Mouse (Mus musculus) small intestine, adult 2 months (tissue): ENCODE measurements around the gene Rxfp4.

ENCODE experiments used
- CTCF ChIP-seq: fragments of 200-500 bp; IDR thresholded peaks from 2 replicates; pipeline ENCODE4 v1.5.1; 2012; ENCODE audit warnings: low read depth, mild to moderate bottlenecking, control low read depth, inconsistent platforms, low read length, moderate library complexity, mixed read lengths; ENCODE audit not compliant: insufficient replicate concordance, insufficient read length; ENCODE audit errors: extremely low read depth
- POLR2A ChIP-seq: fragments of 200-500 bp; IDR thresholded peaks from 2 replicates; pipeline ENCODE4 v1.6.1; 2012; ENCODE audit warnings: low read depth, mild to moderate bottlenecking, control low read depth, inconsistent platforms, low read length, moderate library complexity

GRCm38 (mm10) chr3:88636555-88636986 lies 16.4 kb downstream of the Rxfp4 start:
- TF ChIP-seq POLR2A (no peak), CTCF (no peak)
